Mouse (Mus musculus): ENCODE results near the gene Btbd10. TPM values are rescaled to one million over a fixed set of nuclear protein-coding genes. Genes with fewer than 3 reads are reported as not detected.

The Btbd10 gene
- polyA plus RNA-seq, 1 experiment from 2014 or later = 25.6 TPM

GRCm38 (mm10) chr7:113377875-113378658 is 8.9 kb upstream of the Btbd10 start:
- DNase-seq (ENCODE audit: low spot score) (peak; percentile 78), ATAC-seq (ENCODE audit: insufficient number of reproducible peaks, low FRiP score, low TSS enrichment, low read depth) (peak; percentile 68)
- Histone ChIP-seq H3K4me2 (ENCODE audit: low read depth, severe bottlenecking) (no peak overlapping the region), H3K9ac (ENCODE audit: low read length) (no peak overlapping the region), H3K27me3 (ENCODE audit: control insufficient read depth, insufficient read depth, low read length) (no peaks in the 10 kb centered on the region), H3K4me3 (ENCODE audit: low read depth, low read length) (no peak overlapping the region), H3K27ac (replicated peaks; ENCODE audit: low read depth, low read length) (no peak overlapping the region), H3K4me1 (ENCODE audit: control insufficient read depth, insufficient read depth, low read length) (no peaks in the 10 kb centered on the region), H3K9me3 (ENCODE audit: control insufficient read depth, low read length) (no peaks in the 10 kb centered on the region), H3K36me3 (ENCODE audit: control insufficient read depth, insufficient read depth, low read length) (no peaks in the 10 kb centered on the region)
- WGBS = 31% methylated on average over 7 of the region's 7 CpGs

- Histone ChIP-seq H3K9ac (ENCODE audit: low read length) (no peak overlapping the region), H3K36me3 (ENCODE audit: control insufficient read depth, insufficient read depth, low read length) (no peaks in the 10 kb centered on the region), H3K4me1 (ENCODE audit: control insufficient read depth, insufficient read depth, low read length) (no peaks in the 10 kb centered on the region), H3K4me3 (ENCODE audit: low read depth, low read length) (no peak overlapping the region), H3K9me3 (ENCODE audit: control insufficient read depth, low read length) (no peaks in the 10 kb centered on the region), H3K4me2 (ENCODE audit: low read depth, severe bottlenecking) (no peak overlapping the region), H3K27me3 (ENCODE audit: control insufficient read depth, insufficient read depth, low read length) (no peaks in the 10 kb centered on the region), H3K27ac (replicated peaks; ENCODE audit: low read depth, low read length) (no peak overlapping the region)
- DNase-seq (ENCODE audit: low spot score) = no peak
- 80% methylated on average over 1 of the region's 1 CpGs for WGBS
- ATAC-seq (ENCODE audit: insufficient number of reproducible peaks, low FRiP score, low TSS enrichment, low read depth) = no peak
Measured at GRCm38 (mm10) chr7:113372682-113373081, 3.5 kb upstream of the Btbd10 start.

- H3K27me3 ChIP-seq (ENCODE audit: control insufficient read depth, insufficient read depth, low read length) = no peaks in the 10 kb centered on the region
- 0 out of 2 replicates have a peak overlapping the region, but pooled peaks have one; percentile 22 for H3K27ac ChIP-seq (replicated peaks; ENCODE audit: low read depth, low read length)
- peak overlapping the region; percentile 63 for H3K4me3 ChIP-seq (ENCODE audit: low read depth, low read length)
- peak overlapping the region; percentile 52 for H3K9ac ChIP-seq (ENCODE audit: low read length)
- H3K4me2 ChIP-seq (ENCODE audit: low read depth, severe bottlenecking) = peak overlapping the region; percentile 74
- DNase-seq (ENCODE audit: low spot score) = peak; percentile 83
- no peaks in the 10 kb centered on the region for H3K36me3 ChIP-seq (ENCODE audit: control insufficient read depth, insufficient read depth, low read length)
- H3K4me1 ChIP-seq (ENCODE audit: control insufficient read depth, insufficient read depth, low read length) = no peaks in the 10 kb centered on the region
- H3K9me3 ChIP-seq (ENCODE audit: control insufficient read depth, low read length) = no peaks in the 10 kb centered on the region
- ATAC-seq (ENCODE audit: insufficient number of reproducible peaks, low FRiP score, low TSS enrichment, low read depth) = peak; percentile 75
- WGBS = under 1% methylated on average over 44 of the region's 44 CpGs
Measured at GRCm38 (mm10) chr7:113369620-113370340, 588 bp upstream of the Btbd10 start.

GRCm38 (mm10) chr7:113367440-113367839 is 1.8 kb downstream of the Btbd10 start:
- 83% methylated on average over 4 of the region's 4 CpGs for WGBS
- Histone ChIP-seq H3K4me1 (ENCODE audit: control insufficient read depth, insufficient read depth, low read length) (no peaks in the 10 kb centered on the region), H3K27ac (replicated peaks; ENCODE audit: low read depth, low read length) (no peak overlapping the region), H3K9ac (ENCODE audit: low read length) (no peak overlapping the region), H3K36me3 (ENCODE audit: control insufficient read depth, insufficient read depth, low read length) (no peaks in the 10 kb centered on the region), H3K9me3 (ENCODE audit: control insufficient read depth, low read length) (no peaks in the 10 kb centered on the region), H3K4me3 (ENCODE audit: low read depth, low read length) (no peak overlapping the region), H3K4me2 (ENCODE audit: low read depth, severe bottlenecking) (no peak overlapping the region), H3K27me3 (ENCODE audit: control insufficient read depth, insufficient read depth, low read length) (no peaks in the 10 kb centered on the region)
- ATAC-seq (ENCODE audit: insufficient number of reproducible peaks, low FRiP score, low TSS enrichment, low read depth) = no peak
- DNase-seq (ENCODE audit: low spot score) = no peak

DNA sequence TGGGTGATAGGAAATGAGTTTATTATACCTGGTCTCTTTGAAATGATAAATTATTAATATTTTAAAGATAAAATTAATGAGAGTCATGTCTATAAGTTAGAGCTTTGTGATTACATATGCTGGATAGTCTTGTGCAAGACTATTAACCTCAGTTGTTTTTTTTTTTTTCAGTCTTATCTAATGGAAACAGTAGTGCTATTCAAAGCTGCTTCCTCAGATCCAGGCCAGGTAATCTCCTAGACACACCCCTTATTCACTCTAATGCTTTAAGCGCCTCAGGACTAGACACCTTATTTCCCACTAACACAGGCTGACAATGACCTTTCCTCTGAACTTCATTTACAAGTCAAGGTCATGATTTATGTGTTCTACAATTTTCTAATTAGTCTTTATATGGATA is 20.1 kb downstream of the Btbd10 start:
- Histone ChIP-seq H3K36me3 (ENCODE audit: control insufficient read depth, insufficient read depth, low read length) (no peaks in the 10 kb centered on the region), H3K4me1 (ENCODE audit: control insufficient read depth, insufficient read depth, low read length) (no peaks in the 10 kb centered on the region), H3K4me2 (ENCODE audit: low read depth, severe bottlenecking) (no peak overlapping the region), H3K27ac (replicated peaks; ENCODE audit: low read depth, low read length) (no peak overlapping the region), H3K9ac (ENCODE audit: low read length) (no peak overlapping the region), H3K9me3 (ENCODE audit: control insufficient read depth, low read length) (no peaks in the 10 kb centered on the region), H3K27me3 (ENCODE audit: control insufficient read depth, insufficient read depth, low read length) (no peaks in the 10 kb centered on the region), H3K4me3 (ENCODE audit: low read depth, low read length) (no peak overlapping the region)
- no peak for DNase-seq (ENCODE audit: low spot score)
- WGBS = 82% methylated on average over 1 of the region's 1 CpGs
- ATAC-seq (ENCODE audit: insufficient number of reproducible peaks, low FRiP score, low TSS enrichment, low read depth) = no peak

GRCm38 (mm10) chr7:113347694-113348093 is 21.5 kb downstream of the Btbd10 start:
- H3K27ac ChIP-seq (replicated peaks; ENCODE audit: low read depth, low read length) = no peak overlapping the region
- ATAC-seq (ENCODE audit: insufficient number of reproducible peaks, low FRiP score, low TSS enrichment, low read depth) = no peak
- WGBS = 96% methylated on average over 2 of the region's 2 CpGs
- H3K4me3 ChIP-seq (ENCODE audit: low read depth, low read length) = no peak overlapping the region
- no peaks in the 10 kb centered on the region for H3K4me1 ChIP-seq (ENCODE audit: control insufficient read depth, insufficient read depth, low read length)
- DNase-seq (ENCODE audit: low spot score) = no peak
- no peaks in the 10 kb centered on the region for H3K36me3 ChIP-seq (ENCODE audit: control insufficient read depth, insufficient read depth, low read length)
- no peak overlapping the region for H3K4me2 ChIP-seq (ENCODE audit: low read depth, severe bottlenecking)
- H3K9ac ChIP-seq (ENCODE audit: low read length) = no peak overlapping the region
- H3K9me3 ChIP-seq (ENCODE audit: control insufficient read depth, low read length) = no peaks in the 10 kb centered on the region
- H3K27me3 ChIP-seq (ENCODE audit: control insufficient read depth, insufficient read depth, low read length) = no peaks in the 10 kb centered on the region

DNA sequence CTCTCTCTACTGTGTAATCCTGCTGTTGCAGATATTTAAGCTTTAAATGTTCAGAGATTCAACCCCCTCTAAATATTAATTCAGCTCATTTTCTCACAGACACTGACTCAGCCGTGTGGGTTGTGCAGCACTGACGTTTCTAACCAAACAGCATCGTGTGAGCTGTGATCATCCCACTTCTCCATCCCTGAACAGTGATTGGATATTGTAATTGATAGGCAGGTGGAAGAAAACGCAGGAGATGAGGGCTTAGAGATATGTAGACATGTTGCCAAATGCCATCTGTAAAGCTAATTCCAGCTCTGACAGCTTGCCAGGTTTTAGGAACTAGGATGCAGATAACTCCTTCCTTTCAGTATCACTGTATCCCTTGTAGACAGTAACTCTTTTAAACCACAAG is 21.9 kb downstream of the Btbd10 start:
- no peak overlapping the region for H3K4me3 ChIP-seq (ENCODE audit: low read depth, low read length)
- no peaks in the 10 kb centered on the region for H3K4me1 ChIP-seq (ENCODE audit: control insufficient read depth, insufficient read depth, low read length)
- WGBS = 49% methylated on average over 4 of the region's 4 CpGs
- ATAC-seq (ENCODE audit: insufficient number of reproducible peaks, low FRiP score, low TSS enrichment, low read depth) (no peak), DNase-seq (ENCODE audit: low spot score) (no peak)
- H3K4me2 ChIP-seq (ENCODE audit: low read depth, severe bottlenecking) = no peak overlapping the region
- no peak overlapping the region for H3K9ac ChIP-seq (ENCODE audit: low read length)
- no peaks in the 10 kb centered on the region for H3K36me3 ChIP-seq (ENCODE audit: control insufficient read depth, insufficient read depth, low read length)
- H3K27me3 ChIP-seq (ENCODE audit: control insufficient read depth, insufficient read depth, low read length) = no peaks in the 10 kb centered on the region
- no peak overlapping the region for H3K27ac ChIP-seq (replicated peaks; ENCODE audit: low read depth, low read length)
- no peaks in the 10 kb centered on the region for H3K9me3 ChIP-seq (ENCODE audit: control insufficient read depth, low read length)

- DNase-seq (ENCODE audit: low spot score) = no peak
- Histone ChIP-seq H3K9ac (ENCODE audit: low read length) (no peak overlapping the region), H3K9me3 (ENCODE audit: control insufficient read depth, low read length) (no peaks in the 10 kb centered on the region), H3K4me2 (ENCODE audit: low read depth, severe bottlenecking) (no peak overlapping the region), H3K27me3 (ENCODE audit: control insufficient read depth, insufficient read depth, low read length) (no peaks in the 10 kb centered on the region), H3K4me3 (ENCODE audit: low read depth, low read length) (no peak overlapping the region), H3K4me1 (ENCODE audit: control insufficient read depth, insufficient read depth, low read length) (no peaks in the 10 kb centered on the region), H3K36me3 (ENCODE audit: control insufficient read depth, insufficient read depth, low read length) (no peaks in the 10 kb centered on the region), H3K27ac (replicated peaks; ENCODE audit: low read depth, low read length) (no peak overlapping the region)
- 92% methylated on average over 8 of the region's 8 CpGs for WGBS
- no peak for ATAC-seq (ENCODE audit: insufficient number of reproducible peaks, low FRiP score, low TSS enrichment, low read depth)
Measured at GRCm38 (mm10) chr7:113335250-113335649, 33.9 kb downstream of the Btbd10 start.

Data from limb, embryonic 11.5 days (tissue).